Mouse (Mus musculus): ENCODE data around the gene Gm37240.

GRCm38 (mm10) chr3:85764008-85764834 lies 123.1 kb downstream of the Gm37240 start:
- TF ChIP-seq CTCF (IDR thresholded peaks at IDR 0.05; ENCODE audit: low read depth, low read length): no peak
- no peak for TF ChIP-seq EP300 (IDR thresholded peaks at IDR 0.05; ENCODE audit: insufficient read depth, low read depth, low read length)
- TF ChIP-seq POLR2A (IDR thresholded peaks at IDR 0.05; ENCODE audit: insufficient read depth, low read length): no peak

All from ES-Bruce4 (cell line).